In the genomic region with DNA sequence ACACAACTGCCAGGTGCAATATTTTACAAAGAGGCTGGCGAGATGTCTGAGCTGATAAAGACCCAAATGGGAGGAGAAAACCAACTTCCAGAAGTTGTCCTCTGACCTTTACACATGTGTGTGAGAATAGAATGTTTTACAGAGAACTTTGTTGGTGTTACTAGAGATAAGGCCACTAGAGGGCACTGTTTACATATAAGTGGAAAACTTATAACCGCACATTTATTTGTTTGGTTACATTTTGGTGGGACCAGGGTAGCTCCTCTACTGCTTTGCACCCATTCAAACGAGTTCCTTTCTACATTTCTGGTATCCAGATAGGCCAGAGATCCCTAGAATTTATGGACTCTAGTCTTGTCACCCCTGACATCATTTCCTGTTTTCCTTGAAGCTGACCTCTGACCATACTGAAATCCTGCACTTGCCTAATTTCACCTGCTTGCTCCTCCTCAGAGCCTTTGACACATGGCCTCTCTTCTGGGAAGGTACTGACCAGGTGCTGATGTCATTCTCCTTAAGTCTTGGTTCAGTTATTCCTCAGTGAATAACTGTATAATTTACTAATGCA, we compare ENCODE assay signal across 8 mouse cellular contexts. TPM values are rescaled to one million over a fixed set of nuclear protein-coding genes. Genes with fewer than 3 reads are reported as not detected.
A peak's percentile ranks its signal among the peaks of the same experiment; 100 is the strongest.
DNase-seq lines count a peak whose midpoint lies in the region; ATAC-seq and TF ChIP-seq lines count a peak whose summit lies in the region.

No protein-coding gene starts in this region.

- no peak overlapping the region for H3K4me2 ChIP-seq in forebrain, embryonic 14.5 days (ENCODE audit: low read length)
- H3K4me2 ChIP-seq in forebrain, embryonic 13.5 days, result no peak overlapping the region
- no peak overlapping the region for H3K4me2 ChIP-seq in liver, embryonic 12.5 days
- no peak overlapping the region for H3K4me2 ChIP-seq in forebrain, embryonic 16.5 days (ENCODE audit: low read length)

- no peaks in the 10 kb centered on the region for H3K36me3 ChIP-seq in forebrain, embryonic 14.5 days (ENCODE audit: control insufficient read depth, insufficient read depth, low read length)
- no peaks in the 10 kb centered on the region for H3K36me3 ChIP-seq in forebrain, embryonic 13.5 days (ENCODE audit: poor library complexity, severe bottlenecking)
- no peaks in the 10 kb centered on the region for H3K36me3 ChIP-seq in liver, adult 2 months (ENCODE audit: control insufficient read depth, insufficient read depth, low read length)
- H3K36me3 ChIP-seq in liver, embryonic 12.5 days, result no peaks in the 10 kb centered on the region
- no peaks in the 10 kb centered on the region for H3K36me3 ChIP-seq in forebrain, embryonic 16.5 days (ENCODE audit: control insufficient read depth, insufficient read depth)

- peak; percentile 36; the same call in 1 of the 2 replicates for TF ChIP-seq CTCF in liver, adult 2 months (IDR thresholded peaks at IDR 0.05; ENCODE audit: low read depth, low read length)
- peak; percentile 60 for TF ChIP-seq CTCF in Patski (IDR thresholded peaks at IDR 0.05)

- POLR2A ChIA-PET in Patski (lab: Charles Lee), result interaction anchor here (1.5 kb wide), 1 partner anchor 123 kb away, joined by 6 read pairs; no protein-coding TSS in a partner anchor

- H3K4me3 ChIP-seq in forebrain, embryonic 14.5 days (ENCODE audit: low read depth, low read length), result no peak overlapping the region
- no peak overlapping the region for H3K4me3 ChIP-seq in forebrain, embryonic 13.5 days
- H3K4me3 ChIP-seq in liver, adult 2 months (ENCODE audit: insufficient read depth, low read depth, low read length), result no peak overlapping the region
- H3K4me3 ChIP-seq in liver, embryonic 12.5 days, result no peak overlapping the region
- H3K4me3 ChIP-seq in forebrain, embryonic 16.5 days (replicated peaks; ENCODE audit: low read length), result no peak overlapping the region

- DNase-seq in forebrain, embryonic 14.5 days (ENCODE audit: low spot score), result peak; percentile 87
- DNase-seq in liver, adult 2 months (ENCODE audit: extremely low read depth, low read depth, low spot score), result peak; percentile 89
- peak; percentile 27 for DNase-seq in Patski (ENCODE audit: low read depth, low spot score)
- peak; percentile 73 for DNase-seq in hindlimb bud, embryonic 11.5 days (ENCODE audit: extremely low spot score, low read depth, low spot score)
- DNase-seq in spleen, adult 12 weeks (ENCODE audit: low spot score), result no peak

- in situ Hi-C loops in Patski (cut with MboI; ENCODE audit: low pct_unique_long_range_greater_than_20kb), result loop anchor here (5.0 to 10.0 kb wide), 4 partner anchors 52 to 809 kb away; a partner anchor contains a TSS

- no peak overlapping the region for H3K9ac ChIP-seq in forebrain, embryonic 14.5 days (ENCODE audit: low read length)
- H3K9ac ChIP-seq in forebrain, embryonic 13.5 days, result no peak overlapping the region
- no peak overlapping the region for H3K9ac ChIP-seq in liver, adult 2 months (ENCODE audit: low read depth, low read length)
- H3K9ac ChIP-seq in liver, embryonic 12.5 days, result no peak overlapping the region
- no peak overlapping the region for H3K9ac ChIP-seq in forebrain, embryonic 16.5 days (replicated peaks; ENCODE audit: low read depth, low read length)

- no peaks in the 10 kb centered on the region; the same call in 1 of the 2 replicates for H3K79me2 ChIP-seq in liver, adult 2 months (ENCODE audit: control insufficient read depth, insufficient read depth, low read length)

- H3K27ac ChIP-seq in forebrain, embryonic 14.5 days (ENCODE audit: low read depth, low read length), result no peak overlapping the region
- H3K27ac ChIP-seq in forebrain, embryonic 13.5 days, result no peak overlapping the region
- H3K27ac ChIP-seq in liver, adult 2 months (replicated peaks; ENCODE audit: insufficient read depth, low read depth, low read length), result peak overlapping the region; percentile 76
- H3K27ac ChIP-seq in liver, embryonic 12.5 days, result no peak overlapping the region
- no peak overlapping the region for H3K27ac ChIP-seq in forebrain, embryonic 16.5 days (ENCODE audit: low read length)

- H3K27me3 ChIP-seq in forebrain, embryonic 14.5 days (replicated peaks; ENCODE audit: control insufficient read depth, insufficient read depth, low read length), result no peaks in the 10 kb centered on the region
- no peaks in the 10 kb centered on the region for H3K27me3 ChIP-seq in forebrain, embryonic 13.5 days
- H3K27me3 ChIP-seq in liver, adult 2 months (ENCODE audit: control insufficient read depth, insufficient read depth, low read length), result no peaks in the 10 kb centered on the region
- H3K27me3 ChIP-seq in liver, embryonic 12.5 days (replicated peaks), result no peaks in the 10 kb centered on the region
- H3K27me3 ChIP-seq in Patski, result no peaks in the 10 kb centered on the region
- no peaks in the 10 kb centered on the region for H3K27me3 ChIP-seq in forebrain, embryonic 16.5 days (replicated peaks; ENCODE audit: control insufficient read depth, insufficient read depth, low read length)

- H3K4me1 ChIP-seq in forebrain, embryonic 14.5 days (ENCODE audit: control insufficient read depth, insufficient read depth, low read length), result no peaks in the 10 kb centered on the region
- H3K4me1 ChIP-seq in forebrain, embryonic 13.5 days, result peaks cover 11% of the 10 kb centered on the region
- peaks cover 21% of the 10 kb centered on the region for H3K4me1 ChIP-seq in liver, adult 2 months (ENCODE audit: control insufficient read depth, insufficient read depth, low read length)
- peaks cover 22% of the 10 kb centered on the region for H3K4me1 ChIP-seq in liver, embryonic 12.5 days
- no peaks in the 10 kb centered on the region for H3K4me1 ChIP-seq in forebrain, embryonic 16.5 days (replicated peaks; ENCODE audit: control insufficient read depth, insufficient read depth, low read length)

- no peaks in the 10 kb centered on the region for H3K9me3 ChIP-seq in forebrain, embryonic 14.5 days (replicated peaks; ENCODE audit: control insufficient read depth, low read length)
- H3K9me3 ChIP-seq in forebrain, embryonic 13.5 days (replicated peaks), result no peaks in the 10 kb centered on the region
- H3K9me3 ChIP-seq in liver, embryonic 12.5 days (replicated peaks), result no peaks in the 10 kb centered on the region
- no peaks in the 10 kb centered on the region for H3K9me3 ChIP-seq in forebrain, embryonic 16.5 days (ENCODE audit: control insufficient read depth, low read length)

- TF ChIP-seq POLR2A in liver, adult 2 months (IDR thresholded peaks at IDR 0.05; ENCODE audit: extremely low read depth, insufficient read depth, low read length), result no peak

- CTCF ChIA-PET in Patski (lab: Charles Lee), result interaction anchor here (0.6 to 9.3 kb wide), 13 partner anchors 43 to 258 kb away, joined by 3 to 177 read pairs (median 5); a partner anchor contains a TSS

- ATAC-seq in forebrain, embryonic 14.5 days, result no peak
- no peak for ATAC-seq in forebrain, embryonic 13.5 days
- no peak for ATAC-seq in liver, embryonic 12.5 days
- ATAC-seq in Patski, result peak; percentile 15
- no peak for ATAC-seq in forebrain, embryonic 16.5 days

- WGBS in forebrain, embryonic 14.5 days, result under 1% methylated on average over 3 of the region's 3 CpGs
- 4% methylated on average over 3 of the region's 3 CpGs for WGBS in forebrain, embryonic 13.5 days
- WGBS in liver, adult 2 months, result under 1% methylated on average over 3 of the region's 3 CpGs
- WGBS in liver, embryonic 12.5 days (ENCODE audit: insufficient replicate concordance), result 0% methylated on average over 3 of the region's 3 CpGs
- under 1% methylated on average over 3 of the region's 3 CpGs for WGBS in forebrain, embryonic 16.5 days

RNA-seq across cellular contexts. Expression of a gene that starts 3.1 kb away (rescaled TPM):
- 7.9 and 8.7 TPM in 2 replicates for polyA plus RNA-seq in forebrain, embryonic 14.5 days (2014; fragmentation: Nextera tagmentation; extraction: Ambion mirVana)
- polyA plus RNA-seq in forebrain, embryonic 13.5 days (2015; fragmentation: Nextera tagmentation; extraction: Ambion mirVana), result 10.1 and 12.3 TPM in 2 replicates
- 83.4 and 84.2 TPM in 2 replicates for total RNA-seq in liver, adult 2 months (2014; rRNA removed)
- polyA plus RNA-seq in liver, adult 2 months (2012; rRNA removed), result 20.8 and 21.1 TPM in 2 replicates
- polyA plus RNA-seq in liver, embryonic 12.5 days (2016; fragmentation: Nextera tagmentation; extraction: Ambion mirVana), result 28.2 and 28.6 TPM in 2 replicates
- polyA plus RNA-seq in Patski (2021), result 59.9 TPM
- 8.2 and 8.7 TPM in 2 replicates for polyA plus RNA-seq in forebrain, embryonic 16.5 days (2015; fragmentation: Nextera tagmentation; extraction: Ambion mirVana)

RNA-seq across cellular contexts. Expression of a gene that starts 40.5 kb away (rescaled TPM):
- polyA plus RNA-seq in forebrain, embryonic 14.5 days (2014; fragmentation: Nextera tagmentation; extraction: Ambion mirVana), result 3.1 and 3.5 TPM in 2 replicates
- 3.8 and 5.5 TPM in 2 replicates for polyA plus RNA-seq in forebrain, embryonic 13.5 days (2015; fragmentation: Nextera tagmentation; extraction: Ambion mirVana)
- 31.7 and 35.8 TPM in 2 replicates for total RNA-seq in liver, adult 2 months (2014; rRNA removed)
- polyA plus RNA-seq in liver, adult 2 months (2012; rRNA removed), result 6.7 and 7.6 TPM in 2 replicates
- 9.5 and 10.7 TPM in 2 replicates for polyA plus RNA-seq in liver, embryonic 12.5 days (2016; fragmentation: Nextera tagmentation; extraction: Ambion mirVana)
- 19.4 TPM for polyA plus RNA-seq in Patski (2021)
- polyA plus RNA-seq in forebrain, embryonic 16.5 days (2015; fragmentation: Nextera tagmentation; extraction: Ambion mirVana), result 1.7 and 2.9 TPM in 2 replicates

RNA-seq across cellular contexts. Expression of a gene that starts 55.1 kb away (rescaled TPM):
- 124 and 136 TPM in 2 replicates for polyA plus RNA-seq in forebrain, embryonic 14.5 days (2014; fragmentation: Nextera tagmentation; extraction: Ambion mirVana)
- polyA plus RNA-seq in forebrain, embryonic 13.5 days (2015; fragmentation: Nextera tagmentation; extraction: Ambion mirVana), result 79.0 and 92.5 TPM in 2 replicates
- 624 and 654 TPM in 2 replicates for total RNA-seq in liver, adult 2 months (2014; rRNA removed)
- 252 and 300 TPM in 2 replicates for polyA plus RNA-seq in liver, adult 2 months (2012; rRNA removed)
- 108 and 117 TPM in 2 replicates for polyA plus RNA-seq in liver, embryonic 12.5 days (2016; fragmentation: Nextera tagmentation; extraction: Ambion mirVana)
- polyA plus RNA-seq in Patski (2021), result 6,297 TPM
- polyA plus RNA-seq in forebrain, embryonic 16.5 days (2015; fragmentation: Nextera tagmentation; extraction: Ambion mirVana), result 114 and 117 TPM in 2 replicates

Comparison
In these comparisons a context has a peak if more than half of its experiments do, and no peak if none do; other contexts are left out.
1. RNA of a gene that starts 55.1 kb away (polyA plus RNA-seq): 6,297 TPM in Patski (single experiment); 252 to 300 TPM in liver, adult 2 months, 124 to 136 TPM in forebrain, embryonic 14.5 days, 108 to 117 TPM in liver, embryonic 12.5 days, 114 to 117 TPM in forebrain, embryonic 16.5 days and 79.0 to 92.5 TPM in forebrain, embryonic 13.5 days; every median in the first group is over 10 times any median in the second.